9 mouse cellular contexts compared by ENCODE assay signal in genomic region chr3:41124000-41124294, GRCm38 (mm10). TPM values are rescaled to one million over a fixed set of nuclear protein-coding genes. Genes with fewer than 3 reads are reported as not detected.
DNase-seq lines count a peak whose midpoint lies in the region; ATAC-seq and TF ChIP-seq lines count a peak whose summit lies in the region.
"Had no signal": no experiment of that assay in that cellular context is flagged by ENCODE, and none has a peak within 500 bp of the region (broad histone marks: within the 10 kb centered on the region; RNA-seq: fewer than 3 reads in every experiment).

No protein-coding gene starts in this region.

- H3K9ac ChIP-seq in heart, embryonic 15.5 days: no peak overlapping the region
- H3K9ac ChIP-seq in forebrain, embryonic 12.5 days: no peak overlapping the region
- H3K9ac ChIP-seq in midbrain, postnatal 0 days (replicated peaks; ENCODE audit: low read length, poor library complexity, severe bottlenecking): no peak overlapping the region

- H3K4me2 ChIP-seq in heart, embryonic 15.5 days: peak overlapping the region; percentile 41
- peak overlapping the region; percentile 34 for H3K4me2 ChIP-seq in forebrain, embryonic 12.5 days
- H3K4me2 ChIP-seq in midbrain, postnatal 0 days (ENCODE audit: low read depth, low read length, poor library complexity, severe bottlenecking): peak overlapping the region; percentile 24; the same call in 1 of the 2 replicates

- no peaks in the 10 kb centered on the region for H3K27me3 ChIP-seq in heart, embryonic 15.5 days
- H3K27me3 ChIP-seq in forebrain, embryonic 12.5 days: 0 out of 2 replicates have a peak, but pooled peaks cover 4% of the 10 kb centered on the region
- peaks cover 23% of the 10 kb centered on the region for H3K27me3 ChIP-seq in limb, embryonic 10.5 days (ENCODE audit: low read depth, poor library complexity, severe bottlenecking)
- no peaks in the 10 kb centered on the region for H3K27me3 ChIP-seq in midbrain, postnatal 0 days (ENCODE audit: insufficient read depth, low read length)

- H3K36me3 ChIP-seq in heart, embryonic 15.5 days: no peaks in the 10 kb centered on the region
- no peaks in the 10 kb centered on the region for H3K36me3 ChIP-seq in forebrain, embryonic 12.5 days (replicated peaks)
- H3K36me3 ChIP-seq in limb, embryonic 10.5 days: no peaks in the 10 kb centered on the region
- H3K36me3 ChIP-seq in midbrain, postnatal 0 days (ENCODE audit: insufficient read depth, low read length): no peaks in the 10 kb centered on the region

- TF ChIP-seq CTCF in midbrain, postnatal 0 days (IDR thresholded peaks at IDR 0.05): no peak

- no peak for DNase-seq in heart, adult 18-20 months
- no peak for DNase-seq in limb, embryonic 10.5 days (ENCODE audit: low spot score)
- DNase-seq in midbrain, postnatal 0 days (ENCODE audit: low spot score): no peak
- DNase-seq in ovary, postnatal 36 days (ENCODE audit: low spot score): no peak
- no peak for DNase-seq in right cerebral cortex, postnatal 10 days (ENCODE audit: low spot score in 2 of 2)
- DNase-seq: kidney, postnatal 4 days had no signal

- no peak for ATAC-seq in heart, embryonic 15.5 days (replicated peaks; ENCODE audit: insufficient number of reproducible peaks, insufficient read depth, low FRiP score, low read depth)
- ATAC-seq in forebrain, embryonic 12.5 days (ENCODE audit: low FRiP score): no peak
- 0 out of 2 replicates have a peak, but pooled peaks have one; percentile 10 for ATAC-seq in midbrain, postnatal 0 days (ENCODE audit: low FRiP score)
- no peak for ATAC-seq in CD4-positive, CD25-positive, alpha-beta regulatory T cell, adult 4 months

- H3K4me1 ChIP-seq in heart, embryonic 15.5 days (replicated peaks): peaks cover 5% of the 10 kb centered on the region; the same call in 1 of the 2 replicates
- peaks cover 13% of the 10 kb centered on the region for H3K4me1 ChIP-seq in forebrain, embryonic 12.5 days
- H3K4me1 ChIP-seq in limb, embryonic 10.5 days: peaks cover 6% of the 10 kb centered on the region
- no peaks in the 10 kb centered on the region for H3K4me1 ChIP-seq in midbrain, postnatal 0 days (ENCODE audit: insufficient read depth, low read length)

- H3K27ac ChIP-seq in heart, embryonic 15.5 days: no peak overlapping the region
- no peak overlapping the region for H3K27ac ChIP-seq in forebrain, embryonic 12.5 days
- 0 out of 2 replicates have a peak overlapping the region, but pooled peaks have one; percentile 8 for H3K27ac ChIP-seq in limb, embryonic 10.5 days
- H3K27ac ChIP-seq in midbrain, postnatal 0 days (ENCODE audit: low read depth, low read length): no peak overlapping the region

- H3K9me3 ChIP-seq in heart, embryonic 15.5 days (replicated peaks): no peaks in the 10 kb centered on the region
- H3K9me3 ChIP-seq in forebrain, embryonic 12.5 days: no peaks in the 10 kb centered on the region
- H3K9me3 ChIP-seq in limb, embryonic 10.5 days (replicated peaks): no peaks in the 10 kb centered on the region
- H3K9me3 ChIP-seq in midbrain, postnatal 0 days (ENCODE audit: low read length): no peaks in the 10 kb centered on the region

- peak overlapping the region; percentile 13; the same call in 1 of the 2 replicates for H3K4me3 ChIP-seq in heart, embryonic 15.5 days
- H3K4me3 ChIP-seq in forebrain, embryonic 12.5 days (replicated peaks): 0 out of 2 replicates have a peak overlapping the region, but pooled peaks have one; percentile 2
- H3K4me3 ChIP-seq in limb, embryonic 10.5 days: no peak overlapping the region
- no peak overlapping the region for H3K4me3 ChIP-seq in midbrain, postnatal 0 days (ENCODE audit: low read depth, low read length)

- 22% methylated on average over 12 of the region's 12 CpGs for WGBS in heart, embryonic 15.5 days
- 17% methylated on average over 12 of the region's 12 CpGs for WGBS in forebrain, embryonic 12.5 days
- 29% methylated on average over 12 of the region's 12 CpGs for WGBS in limb, embryonic 10.5 days
- WGBS in midbrain, postnatal 0 days: 15% methylated on average over 12 of the region's 12 CpGs

RNA-seq across cellular contexts. Expression of gene Pgrmc2, which starts 41.1 kb away (rescaled TPM):
- polyA plus RNA-seq in heart, embryonic 15.5 days (2015; fragmentation: Nextera tagmentation; extraction: Ambion mirVana): 44.9 and 45.2 TPM in 2 replicates
- 10 to 100 TPM; 32.7 to 37.6 TPM for total RNA-seq in heart, adult 18-20 months (2021)
- polyA plus RNA-seq in forebrain, embryonic 12.5 days (2016; fragmentation: Nextera tagmentation; extraction: Ambion mirVana): 36.9 and 37.0 TPM in 2 replicates
- 34.1 and 38.1 TPM in 2 replicates for polyA plus RNA-seq in limb, embryonic 10.5 days (2016; fragmentation: Nextera tagmentation; extraction: Ambion mirVana)
- 28.4 and 32.0 TPM in 2 replicates for total RNA-seq in midbrain, postnatal 0 days (2014; rRNA removed)
- 24.5 and 27.9 TPM in 2 replicates for polyA plus RNA-seq in midbrain, postnatal 0 days (2015; fragmentation: Nextera tagmentation; extraction: Ambion mirVana)
- polyA plus RNA-seq in CD4-positive, CD25-positive, alpha-beta regulatory T cell, adult 4 months (2017; shearing (Covaris generic)): 1 to 10 TPM; 3.2 to 4.1 TPM

Comparison
In these comparisons a context has a peak if more than half of its experiments do, and no peak if none do; other contexts are left out.
1. H3K4me3 ChIP-seq: peak in heart, embryonic 15.5 days (single experiment) and forebrain, embryonic 12.5 days (single experiment); none in limb, embryonic 10.5 days (single experiment) and midbrain, postnatal 0 days (single experiment).
2. Peak in every context shown above with its lines, with median percentiles within 50 percentile points of each other: H3K4me2 ChIP-seq.